Mouse (Mus musculus) limb, embryonic 12.5 days (tissue): Measurements from ENCODE around the gene Padi2. TPM values are rescaled to one million over a fixed set of nuclear protein-coding genes. Genes with fewer than 3 reads are reported as not detected.

ENCODE experiments used
- ATAC-seq: fragments of 200-750 bp; cut with Nextera tagmentation; 2 replicates; pipeline ENCODE4 v1.8.0; 2017; ENCODE audit warnings: low read depth, moderate TSS enrichment; ENCODE audit not compliant: insufficient number of reproducible peaks, insufficient read depth, low FRiP score, low TSS enrichment
- H3K27ac ChIP-seq: fragments of 300-500 bp; sonication (generic); 2 replicates; pipeline ENCODE4 v1.5.1; 2016; ENCODE audit warnings: mild to moderate bottlenecking, moderate library complexity
- H3K27me3 ChIP-seq: fragments of 300-500 bp; sonication (generic); 2 replicates; pipeline ENCODE4 v1.6.1; 2016; ENCODE audit warnings: mild to moderate bottlenecking, moderate library complexity
- H3K36me3 ChIP-seq: fragments of 300-500 bp; sonication (generic); 2 replicates; pipeline ENCODE4 v1.6.1; 2016; ENCODE audit warnings: mild to moderate bottlenecking, moderate library complexity
- H3K4me1 ChIP-seq: fragments of 300-500 bp; sonication (generic); replicated peaks from 2 replicates; pipeline ENCODE4 v1.6.1; 2016
- H3K4me2 ChIP-seq: fragments of 300-500 bp; sonication (generic); 2 replicates; pipeline ENCODE4 v1.6.1; 2016; ENCODE audit warnings: mild to moderate bottlenecking, moderate library complexity
- H3K4me3 ChIP-seq: fragments of 300-500 bp; sonication (generic); replicated peaks from 2 replicates; pipeline ENCODE4 v1.5.1; 2016; ENCODE audit warnings: mild to moderate bottlenecking
- H3K9ac ChIP-seq: fragments of 300-500 bp; sonication (generic); replicated peaks from 2 replicates; pipeline ENCODE4 v1.6.1; 2016; ENCODE audit warnings: mild to moderate bottlenecking, moderate library complexity
- H3K9me3 ChIP-seq: fragments of 300-500 bp; sonication (generic); 2 replicates; pipeline ENCODE4 v1.6.1; 2016; ENCODE audit warnings: mild to moderate bottlenecking, moderate library complexity
- WGBS: fragments of 180-500 bp; shearing (Covaris S2); methylation state at CpG from one replicate; pipeline ENCODE4 v1.1.7; 2016; 5-methylcytosine and 5-hydroxymethylcytosine counted together
- polyA plus RNA-seq: library from polyadenylated mRNA; unstranded; fragments of >200 nt; fragmentation: Nextera tagmentation; extraction: Ambion mirVana; gene quantifications from 2 replicates; pipeline ENCODE4 v1.2.1, GENCODE M21; 2016

Gene Padi2
- polyA plus RNA-seq, 1 experiment from 2014 or later: 1.3 TPM

GRCm38 (mm10) chr4:140919974-140920836 is 14.1 kb downstream of the Padi2 start:
- H3K4me2 ChIP-seq: no peak overlapping the region
- no peak overlapping the region for H3K9ac ChIP-seq
- ATAC-seq: no peak
- no peak overlapping the region for H3K27ac ChIP-seq
- H3K4me3 ChIP-seq: no peak overlapping the region
- H3K4me1 ChIP-seq: peaks cover 7% of the 10 kb centered on the region
- H3K9me3 ChIP-seq: no peaks in the 10 kb centered on the region
- H3K36me3 ChIP-seq: no peaks in the 10 kb centered on the region
- no peaks in the 10 kb centered on the region for H3K27me3 ChIP-seq
- WGBS: 62% methylated on average over 11 of the region's 11 CpGs

GRCm38 (mm10) chr4:140922508-140922907 is 16.4 kb downstream of the Padi2 start:
- WGBS: 67% methylated on average over 5 of the region's 5 CpGs
- no peak for ATAC-seq
- H3K27ac ChIP-seq: no peak overlapping the region

GRCm38 (mm10) chr4:140925648-140926047 is 19.5 kb downstream of the Padi2 start:
- H3K9ac ChIP-seq: no peak overlapping the region
- 0 out of 2 replicates have a peak overlapping the region, but pooled peaks have one; percentile 1 for H3K27ac ChIP-seq
- peaks cover 39% of the 10 kb centered on the region for H3K4me1 ChIP-seq
- WGBS: 43% methylated on average over 8 of the region's 8 CpGs
- H3K4me3 ChIP-seq: no peak overlapping the region
- ATAC-seq: no peak
- no peak overlapping the region for H3K4me2 ChIP-seq
- no peaks in the 10 kb centered on the region for H3K9me3 ChIP-seq
- H3K36me3 ChIP-seq: no peaks in the 10 kb centered on the region
- H3K27me3 ChIP-seq: no peaks in the 10 kb centered on the region

More at GRCm38 (mm10) chr4:140922508-140922907, 16.4 kb downstream of the Padi2 start:
- H3K4me2 ChIP-seq: no peak overlapping the region
- no peak overlapping the region for H3K9ac ChIP-seq
- no peaks in the 10 kb centered on the region for H3K27me3 ChIP-seq
- peaks cover 18% of the 10 kb centered on the region for H3K4me1 ChIP-seq
- H3K4me3 ChIP-seq: no peak overlapping the region
- H3K9me3 ChIP-seq: no peaks in the 10 kb centered on the region
- H3K36me3 ChIP-seq: no peaks in the 10 kb centered on the region

- ATAC-seq: no peak
- Histone ChIP-seq H3K4me3 (no peak overlapping the region), H3K27ac (no peak overlapping the region), H3K9me3 (no peaks in the 10 kb centered on the region), H3K4me2 (no peak overlapping the region), H3K36me3 (no peaks in the 10 kb centered on the region), H3K9ac (no peak overlapping the region), H3K27me3 (no peaks in the 10 kb centered on the region; the same call in 1 of the 2 replicates), H3K4me1 (peaks cover 37% of the 10 kb centered on the region)
- 78% methylated on average over 9 of the region's 9 CpGs for WGBS
Observed at GRCm38 (mm10) chr4:140928349-140928748, 22.2 kb downstream of the Padi2 start.

- Histone ChIP-seq H3K27ac (peak overlapping the region; percentile 62; the same call in 1 of the 2 replicates), H3K36me3 (no peaks in the 10 kb centered on the region), H3K9me3 (no peaks in the 10 kb centered on the region), H3K27me3 (no peaks in the 10 kb centered on the region; the same call in 1 of the 2 replicates), H3K4me2 (no peak overlapping the region), H3K4me1 (peaks cover 37% of the 10 kb centered on the region), H3K9ac (no peak overlapping the region), H3K4me3 (no peak overlapping the region)
- no peak for ATAC-seq
- WGBS: 73% methylated on average over 8 of the region's 8 CpGs
Observed at GRCm38 (mm10) chr4:140929745-140930144, 23.6 kb downstream of the Padi2 start.

GRCm38 (mm10) chr4:140930900-140931470 is 24.8 kb downstream of the Padi2 start:
- peaks cover 29% of the 10 kb centered on the region for H3K4me1 ChIP-seq
- H3K27ac ChIP-seq: no peak overlapping the region
- no peak overlapping the region for H3K4me3 ChIP-seq
- no peaks in the 10 kb centered on the region for H3K9me3 ChIP-seq
- H3K4me2 ChIP-seq: no peak overlapping the region
- WGBS: 74% methylated on average over 10 of the region's 10 CpGs
- H3K36me3 ChIP-seq: no peaks in the 10 kb centered on the region
- no peak overlapping the region for H3K9ac ChIP-seq
- no peaks in the 10 kb centered on the region; the same call in 1 of the 2 replicates for H3K27me3 ChIP-seq
- ATAC-seq: no peak

GRCm38 (mm10) chr4:140935643-140936042 is 29.5 kb downstream of the Padi2 start:
- Histone ChIP-seq H3K4me3 (no peak overlapping the region), H3K36me3 (no peaks in the 10 kb centered on the region), H3K9me3 (peaks cover 10% of the 10 kb centered on the region; the same call in 1 of the 2 replicates), H3K27me3 (no peaks in the 10 kb centered on the region; the same call in 1 of the 2 replicates), H3K27ac (no peak overlapping the region), H3K4me2 (no peak overlapping the region), H3K9ac (no peak overlapping the region), H3K4me1 (peaks cover 5% of the 10 kb centered on the region)
- ATAC-seq: no peak
- WGBS: 58% methylated on average over 9 of the region's 9 CpGs

- no peak for ATAC-seq
- 0 out of 2 replicates have a peak, but pooled peaks cover 5% of the 10 kb centered on the region for H3K4me1 ChIP-seq
- H3K27me3 ChIP-seq: no peaks in the 10 kb centered on the region
- no peak overlapping the region for H3K27ac ChIP-seq
- peaks cover 5% of the 10 kb centered on the region; the same call in 1 of the 2 replicates for H3K9me3 ChIP-seq
- no peak overlapping the region for H3K4me2 ChIP-seq
- H3K4me3 ChIP-seq: no peak overlapping the region
- no peaks in the 10 kb centered on the region for H3K36me3 ChIP-seq
- no peak overlapping the region for H3K9ac ChIP-seq
- 89% methylated on average over 12 of the region's 12 CpGs for WGBS
Observed at GRCm38 (mm10) chr4:140944356-140944755, 38.2 kb downstream of the Padi2 start.

- 84% methylated on average over 5 of the region's 5 CpGs for WGBS
- H3K4me2 ChIP-seq: no peak overlapping the region
- H3K9me3 ChIP-seq: peaks cover 5% of the 10 kb centered on the region; the same call in 1 of the 2 replicates
Observed at GRCm38 (mm10) chr4:140944961-140945442, 38.9 kb downstream of the Padi2 start.

GRCm38 (mm10) chr4:140945571-140945970 is 39.4 kb downstream of the Padi2 start:
- Histone ChIP-seq H3K27me3 (no peaks in the 10 kb centered on the region), H3K4me2 (no peak overlapping the region), H3K9me3 (peaks cover 5% of the 10 kb centered on the region; the same call in 1 of the 2 replicates), H3K36me3 (no peaks in the 10 kb centered on the region), H3K4me1 (0 out of 2 replicates have a peak, but pooled peaks cover 5% of the 10 kb centered on the region), H3K27ac (no peak overlapping the region), H3K4me3 (no peak overlapping the region), H3K9ac (no peak overlapping the region)
- WGBS: 95% methylated on average over 4 of the region's 4 CpGs
- ATAC-seq: no peak

More at GRCm38 (mm10) chr4:140944961-140945442, 38.9 kb downstream of the Padi2 start:
- H3K27me3 ChIP-seq: no peaks in the 10 kb centered on the region
- no peaks in the 10 kb centered on the region for H3K36me3 ChIP-seq
- no peak overlapping the region for H3K9ac ChIP-seq
- H3K4me3 ChIP-seq: no peak overlapping the region
- 0 out of 2 replicates have a peak, but pooled peaks cover 5% of the 10 kb centered on the region for H3K4me1 ChIP-seq
- ATAC-seq: no peak
- H3K27ac ChIP-seq: no peak overlapping the region

GRCm38 (mm10) chr4:140946048-140946447 is 39.9 kb downstream of the Padi2 start:
- 76% methylated on average over 4 of the region's 4 CpGs for WGBS
- H3K4me3 ChIP-seq: no peak overlapping the region

More at GRCm38 (mm10) chr4:140946048-140946447, 39.9 kb downstream of the Padi2 start:
- Histone ChIP-seq H3K9me3 (peaks cover 5% of the 10 kb centered on the region; the same call in 1 of the 2 replicates), H3K36me3 (no peaks in the 10 kb centered on the region), H3K9ac (no peak overlapping the region), H3K27me3 (no peaks in the 10 kb centered on the region), H3K4me2 (no peak overlapping the region), H3K4me1 (0 out of 2 replicates have a peak, but pooled peaks cover 5% of the 10 kb centered on the region), H3K27ac (no peak overlapping the region)
- ATAC-seq: no peak
